Mouse (Mus musculus): ENCODE results near the gene Olfr694.
"Not testable (repeated sequence)": the region's sequence is repeated elsewhere in the genome, so short reads cannot be mapped to it uniquely, and the experiment has no call there.

Gene Olfr694

GRCm38 (mm10) chr7:106691714-106692113 is at the start of gene Olfr694:
TSS of gene Olfr694 (minus strand) at chr7:106691814.
- no peak for DNase-seq

GRCm38 (mm10) chr7:106737028-106737427 is 45.4 kb upstream of the Olfr694 start:
- no peak for DNase-seq

- DNase-seq = no peak
Measured at GRCm38 (mm10) chr7:106733717-106734116, 42.1 kb upstream of the Olfr694 start.

- DNase-seq = not testable (repeated sequence)
Measured at GRCm38 (mm10) chr7:106725654-106726053, 34.0 kb upstream of the Olfr694 start.

- no peak for DNase-seq
Measured at GRCm38 (mm10) chr7:106716296-106716695, 24.7 kb upstream of the Olfr694 start, which contains the start of gene Olfr695. TSS of gene Olfr695 (minus strand) at chr7:106716396.

GRCm38 (mm10) chr7:106711463-106711862 is 19.8 kb upstream of the Olfr694 start:
- no peak for DNase-seq

GRCm38 (mm10) chr7:106707705-106708104 is 16.1 kb upstream of the Olfr694 start:
- DNase-seq = not testable (repeated sequence)

- no peak for DNase-seq
Measured at GRCm38 (mm10) chr7:106696891-106697290, 5.3 kb upstream of the Olfr694 start.

GRCm38 (mm10) chr7:106692976-106693375 is 1.4 kb upstream of the Olfr694 start:
- DNase-seq = no peak

GRCm38 (mm10) chr7:106685382-106685781 is 6.2 kb downstream of the Olfr694 start:
- no peak for DNase-seq

GRCm38 (mm10) chr7:106680484-106680883 is 11.1 kb downstream of the Olfr694 start, which contains the start of gene Olfr693:
TSS of gene Olfr693 (minus strand) at chr7:106680584.
- DNase-seq = no peak

- DNase-seq = no peak
Measured at GRCm38 (mm10) chr7:106652344-106652652, 39.3 kb downstream of the Olfr694 start.

- no peak for DNase-seq
Measured at GRCm38 (mm10) chr7:106651555-106652343, 39.9 kb downstream of the Olfr694 start.

- no peak for DNase-seq
Measured at GRCm38 (mm10) chr7:106649774-106650173, 41.8 kb downstream of the Olfr694 start.

- no peak for DNase-seq
Measured at GRCm38 (mm10) chr7:106645261-106645660, 46.4 kb downstream of the Olfr694 start.

GRCm38 (mm10) chr7:106644222-106644870 is 47.3 kb downstream of the Olfr694 start:
- no peak for DNase-seq

- no peak for DNase-seq
Measured at GRCm38 (mm10) chr7:106640839-106641238, 50.8 kb downstream of the Olfr694 start.

GRCm38 (mm10) chr7:106635560-106635959 is 56.1 kb downstream of the Olfr694 start:
- DNase-seq = no peak
